Mouse (Mus musculus): ENCODE measurements around the gene Ndufa12. TPM values are rescaled to one million over a fixed set of nuclear protein-coding genes. Genes with fewer than 3 reads are reported as not detected.

Ndufa12 gene
- polyA plus RNA-seq, 1 experiment from 2014 or later = 486 TPM

DNA sequence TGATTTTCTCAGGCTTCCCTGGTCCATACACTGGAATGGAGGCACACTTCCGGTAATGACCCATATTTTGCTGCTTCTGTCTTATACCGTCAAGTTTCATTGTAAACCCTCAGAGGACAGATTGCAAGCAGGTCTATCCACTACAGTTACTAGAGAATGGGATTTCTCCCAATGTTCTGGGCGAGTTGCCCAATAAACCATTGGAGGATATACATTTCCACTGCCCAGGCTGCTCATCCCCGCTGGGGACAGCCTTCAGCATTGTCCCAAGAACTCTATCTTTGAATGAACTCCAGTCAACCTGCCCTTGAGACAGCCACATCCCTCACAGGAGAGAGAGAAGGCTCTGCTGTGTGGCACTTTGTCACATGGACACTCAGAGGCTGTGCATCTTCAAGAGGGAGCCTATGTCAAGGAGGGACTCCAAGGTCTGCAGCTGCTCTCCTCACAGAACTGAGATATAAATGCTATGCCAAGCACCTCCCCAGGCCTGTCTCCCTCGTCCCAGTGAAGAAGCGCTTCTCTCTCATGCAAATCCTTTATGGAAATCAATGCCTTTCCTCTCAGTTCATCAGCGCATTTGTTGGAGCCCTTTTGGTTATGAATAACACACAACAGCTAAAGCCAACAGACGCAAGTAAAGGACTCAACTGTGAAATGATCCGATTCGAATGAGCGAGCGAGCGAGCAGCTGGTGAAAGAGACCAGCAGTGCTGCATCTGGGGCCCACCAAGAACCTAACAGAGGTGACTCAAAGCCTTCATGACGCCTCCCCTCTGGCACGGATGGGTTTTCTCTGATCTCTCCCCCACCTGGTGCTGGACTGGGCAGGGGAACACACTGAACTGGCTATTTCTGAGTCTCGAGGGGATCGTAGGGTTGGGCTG lies 67.4 kb downstream of the Ndufa12 start:
- no peaks in the 10 kb centered on the region for H3K36me3 ChIP-seq (ENCODE audit: control insufficient read depth, insufficient read depth, low read length)
- H3K4me3 ChIP-seq (ENCODE audit: low read depth, low read length) = no peak overlapping the region
- no peaks in the 10 kb centered on the region for H3K27me3 ChIP-seq (ENCODE audit: control insufficient read depth, insufficient read depth, low read length)
- H3K4me1 ChIP-seq (replicated peaks; ENCODE audit: control insufficient read depth, insufficient read depth, low read length) = no peaks in the 10 kb centered on the region
- no peaks in the 10 kb centered on the region for H3K9me3 ChIP-seq (ENCODE audit: control insufficient read depth, low read length)
- 77% methylated on average over 17 of the region's 17 CpGs for WGBS
- no peak overlapping the region for H3K9ac ChIP-seq (ENCODE audit: low read length)
- no peak overlapping the region for H3K4me2 ChIP-seq (ENCODE audit: low read depth, low read length, severe bottlenecking)
- H3K27ac ChIP-seq (ENCODE audit: low read depth, low read length) = no peak overlapping the region
- ATAC-seq (replicated peaks; ENCODE audit: low FRiP score) (no peak), DNase-seq (ENCODE audit: low spot score) (no peak)

Other genes starting within 250 kb of the Ndufa12 start
- gene Vezt, start 162.9 kb upstream of the Ndufa12 start, polyA plus RNA-seq (2014; fragmentation: Nextera tagmentation; extraction: Ambion mirVana) = 39.6 and 46.6 TPM in 2 replicates
- gene Fgd6, start 162.7 kb upstream of the Ndufa12 start, polyA plus RNA-seq (2014; fragmentation: Nextera tagmentation; extraction: Ambion mirVana) = 4.3 and 4.4 TPM in 2 replicates
- gene Nr2c1, start 50.7 kb upstream of the Ndufa12 start, polyA plus RNA-seq (2014; fragmentation: Nextera tagmentation; extraction: Ambion mirVana) = 10.9 and 11.4 TPM in 2 replicates
- gene Gm4792, start 100.0 kb downstream of the Ndufa12 start, polyA plus RNA-seq (2014; fragmentation: Nextera tagmentation; extraction: Ambion mirVana) = not detected in 2 replicates
- 2.8 and 4.1 TPM in 2 replicates for gene Tmcc3, start 113.2 kb downstream of the Ndufa12 start, polyA plus RNA-seq (2014; fragmentation: Nextera tagmentation; extraction: Ambion mirVana)

Data from forebrain, embryonic 11.5 days (tissue).